Mouse (Mus musculus) CD4-positive, CD25-positive, alpha-beta regulatory T cell, adult 2 months (primary cell): ENCODE data around the gene Acsl5.
A peak's percentile ranks its signal among the peaks of the same experiment; 100 is the strongest.

Source experiments
- DNase-seq: peaks from one replicate; pipeline ENCODE4 v3.0.0-alpha.2; 2012; ENCODE audit warnings: low read depth, low spot score

Gene Acsl5

DNA sequence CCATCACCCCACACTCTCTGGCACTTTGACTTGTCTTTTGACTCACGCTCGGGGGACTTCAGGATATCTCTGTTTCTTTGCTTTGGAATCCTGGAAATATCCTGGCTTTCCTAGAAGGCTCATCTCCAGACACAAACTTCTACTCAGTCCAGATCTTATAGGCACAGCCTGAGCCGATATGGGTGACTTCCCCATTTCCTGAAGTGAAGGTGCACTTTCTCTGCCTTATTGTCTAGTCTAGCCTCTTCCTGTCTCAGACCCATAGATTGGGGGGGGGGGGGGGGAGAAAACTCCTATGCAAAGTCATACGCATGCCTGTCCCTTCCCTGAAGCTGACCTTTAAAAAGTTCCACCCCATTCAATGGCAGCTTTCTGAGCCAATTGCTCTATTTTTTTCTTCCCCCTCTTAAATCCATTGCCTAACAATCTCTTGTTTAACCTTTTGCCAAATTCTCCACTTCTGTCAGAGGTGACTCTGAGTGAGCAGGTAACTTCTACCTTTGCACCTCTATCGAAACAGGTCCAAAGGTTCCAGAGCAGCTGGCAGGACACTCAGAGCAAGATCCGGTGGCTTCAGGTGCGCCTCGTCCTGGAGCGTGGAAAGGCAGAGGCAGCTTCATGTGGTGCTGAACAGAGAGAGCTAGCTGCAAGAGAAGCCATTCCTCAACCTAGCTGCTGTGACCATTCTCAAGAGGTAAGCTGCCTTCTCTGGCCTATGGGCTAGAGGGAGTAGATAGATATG, at the start of gene Acsl5:
Gene Acsl5, plus strand, starts transcription at position 556 of the 742 bp plus-strand sequence.
- no peak for DNase-seq

GRCm38 (mm10) chr19:55206482-55207138, 45.1 kb upstream of the Acsl5 start:
- DNase-seq, result peak; percentile 73

DNA sequence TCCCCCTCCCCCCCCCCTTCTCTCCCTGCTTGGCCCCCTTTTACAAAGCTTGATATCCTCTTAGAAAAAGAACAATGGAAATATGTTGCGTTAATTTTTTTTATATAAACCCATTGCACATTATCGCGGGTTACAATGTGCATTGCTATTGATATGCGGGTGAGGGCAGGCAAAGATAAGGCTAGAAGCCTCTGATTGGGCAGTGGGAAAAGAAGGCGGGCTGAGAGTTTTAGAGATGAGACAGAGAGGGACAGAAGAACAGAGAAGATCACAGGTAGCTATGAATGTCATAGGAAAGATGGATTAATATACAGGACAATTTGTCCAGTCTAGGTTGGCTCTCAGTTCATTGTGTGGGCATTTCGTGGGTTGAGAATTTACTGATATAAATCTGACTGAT, 44.5 kb upstream of the Acsl5 start:
- no peak for DNase-seq

DNA sequence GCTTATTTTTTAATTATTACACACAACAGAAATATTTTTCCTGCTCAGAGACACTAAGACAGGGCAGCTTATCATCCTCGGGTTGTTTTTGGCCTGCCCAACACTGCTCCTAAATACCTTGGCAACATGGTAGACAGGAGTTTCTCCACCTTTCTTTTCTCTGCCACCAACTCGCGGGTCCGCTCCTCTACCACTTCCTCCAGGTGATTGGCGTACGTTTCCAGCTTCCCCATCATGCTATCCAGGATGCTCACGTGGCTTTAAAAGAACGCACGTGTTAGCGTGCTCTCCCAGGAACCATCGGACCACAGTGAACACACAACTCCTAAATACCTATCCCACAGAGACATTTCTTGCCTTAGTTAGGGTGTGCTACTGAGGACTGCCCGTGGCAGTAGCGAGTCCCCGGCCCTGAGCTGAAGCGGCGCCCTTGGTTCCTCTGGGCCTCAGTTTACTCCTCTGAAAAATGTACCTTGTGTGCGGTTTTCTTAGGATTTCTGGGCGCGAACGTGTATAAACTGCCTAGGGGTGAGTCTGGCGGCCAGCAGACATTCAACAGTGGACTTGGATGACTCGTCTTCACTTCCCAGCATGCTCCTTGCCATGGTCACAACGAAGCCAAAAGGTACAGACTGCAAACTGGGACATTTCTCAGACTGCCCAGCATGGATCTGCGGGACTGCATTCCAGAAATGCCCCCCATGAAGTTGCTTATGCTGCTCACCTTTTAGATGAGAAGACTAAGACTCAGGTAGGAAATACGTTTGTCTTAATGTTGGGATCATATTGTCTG, 43.8 kb upstream of the Acsl5 start:
- no peak for DNase-seq

GRCm38 (mm10) chr19:55208654-55209053, 43.1 kb upstream of the Acsl5 start:
- DNase-seq, result no peak

GRCm38 (mm10) chr19:55209084-55209483, 42.7 kb upstream of the Acsl5 start:
- DNase-seq, result no peak

DNA sequence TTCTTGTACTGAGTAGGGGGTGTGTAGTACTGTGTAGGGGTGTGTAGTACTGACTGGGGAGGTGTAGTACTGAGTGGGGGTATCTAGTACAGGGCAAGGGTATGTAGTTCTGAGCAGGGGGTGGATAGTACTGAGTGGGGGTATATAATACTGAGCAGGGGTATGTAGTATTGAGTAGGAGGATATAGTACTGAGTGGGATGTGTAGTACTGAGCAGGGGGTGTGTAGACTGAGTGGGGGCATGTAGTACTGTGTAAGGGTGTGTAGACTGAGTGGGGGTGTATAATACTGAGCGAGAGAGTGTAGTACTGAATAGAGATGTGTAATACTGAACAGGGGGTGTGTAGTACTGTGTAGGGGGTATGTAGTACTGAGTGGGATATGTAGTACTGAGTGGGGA, 40.0 kb upstream of the Acsl5 start:
- DNase-seq, result no peak

GRCm38 (mm10) chr19:55213617-55214340, 38.0 kb upstream of the Acsl5 start:
- DNase-seq, result no peak

DNA sequence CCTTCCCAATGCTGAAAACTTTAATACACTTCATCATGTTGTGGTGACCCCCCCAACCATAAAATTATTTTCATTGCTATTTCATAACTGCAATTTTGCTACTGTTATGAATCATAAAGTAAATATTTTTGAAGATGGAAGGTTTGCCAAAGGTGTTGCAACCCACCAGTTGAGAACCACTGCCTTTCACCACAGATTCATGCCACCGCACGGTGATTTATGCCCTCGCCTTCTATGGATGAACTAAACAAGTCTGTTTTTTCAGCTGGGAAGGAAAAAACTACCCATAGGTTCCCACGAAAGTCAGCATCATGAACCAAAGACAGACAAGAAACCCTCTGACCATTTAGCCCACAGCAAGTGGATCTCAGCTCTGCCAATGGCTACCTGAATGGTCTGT, 34.9 kb upstream of the Acsl5 start:
- no peak for DNase-seq

- no peak for DNase-seq
Measured at GRCm38 (mm10) chr19:55217365-55217764, 34.4 kb upstream of the Acsl5 start.

- DNase-seq, result peak; percentile 85
Measured at GRCm38 (mm10) chr19:55218192-55218739, 33.5 kb upstream of the Acsl5 start.

DNA sequence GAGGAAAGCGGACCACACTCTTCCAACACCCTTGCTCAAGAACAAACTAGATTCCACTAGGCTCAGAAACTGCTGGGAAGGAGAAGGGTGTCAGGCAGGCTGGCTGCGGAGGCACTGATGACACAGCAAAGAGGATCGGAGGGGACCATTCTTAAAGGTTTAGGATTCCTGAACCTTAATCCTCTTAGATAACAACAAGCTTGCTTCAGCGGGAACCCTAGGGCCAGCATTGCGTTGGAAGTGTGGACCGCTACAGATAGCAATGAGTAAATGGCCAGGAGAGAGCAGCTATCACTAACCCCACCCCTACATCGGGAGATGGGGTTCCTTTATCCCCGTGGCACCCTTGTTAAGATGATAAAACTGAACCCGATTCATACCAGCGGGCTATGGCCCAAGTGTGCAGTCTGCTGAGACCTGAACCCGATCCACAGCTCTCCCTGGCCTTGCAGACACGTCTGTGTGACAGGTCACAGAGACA, 33.0 kb upstream of the Acsl5 start:
- no peak for DNase-seq

DNA sequence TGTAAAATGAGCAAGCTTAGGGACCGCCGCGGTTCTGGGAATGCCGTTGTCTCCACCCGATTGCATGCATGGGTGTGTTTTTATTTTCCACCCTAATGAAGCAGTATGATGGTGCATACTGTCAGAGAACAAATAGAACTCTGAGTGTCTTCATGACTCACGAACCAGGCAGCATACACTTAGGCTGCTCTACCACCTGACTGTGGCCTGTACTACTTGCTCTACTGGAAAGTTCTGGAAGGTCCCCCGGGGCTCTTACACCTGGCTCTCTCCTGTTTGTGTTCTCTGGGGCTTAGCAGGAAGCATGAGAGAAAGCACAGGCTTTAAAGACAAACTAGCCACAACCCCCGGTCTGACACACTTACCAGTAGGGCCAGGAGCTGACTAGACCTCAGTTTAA, 32.4 kb upstream of the Acsl5 start:
- no peak for DNase-seq

DNA sequence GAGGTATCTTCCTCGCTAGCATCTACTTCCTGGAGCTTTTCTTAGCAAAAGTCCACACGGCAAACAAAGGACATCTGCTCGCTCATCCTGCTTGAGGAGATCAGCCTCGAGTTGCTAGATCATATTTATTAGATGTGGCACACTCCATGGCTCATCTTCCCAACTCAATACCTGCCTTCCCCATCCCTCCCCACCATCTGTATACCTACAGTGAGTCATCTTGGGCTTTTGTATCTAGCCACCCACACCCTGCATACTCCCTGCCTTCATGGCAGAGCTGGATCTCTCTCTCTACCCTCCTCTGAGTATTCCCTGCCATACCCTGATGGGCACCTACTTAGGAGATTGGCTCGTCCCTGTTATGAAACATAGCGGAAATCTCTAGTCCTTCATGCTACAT, 30.5 kb upstream of the Acsl5 start:
- DNase-seq, result no peak

DNA sequence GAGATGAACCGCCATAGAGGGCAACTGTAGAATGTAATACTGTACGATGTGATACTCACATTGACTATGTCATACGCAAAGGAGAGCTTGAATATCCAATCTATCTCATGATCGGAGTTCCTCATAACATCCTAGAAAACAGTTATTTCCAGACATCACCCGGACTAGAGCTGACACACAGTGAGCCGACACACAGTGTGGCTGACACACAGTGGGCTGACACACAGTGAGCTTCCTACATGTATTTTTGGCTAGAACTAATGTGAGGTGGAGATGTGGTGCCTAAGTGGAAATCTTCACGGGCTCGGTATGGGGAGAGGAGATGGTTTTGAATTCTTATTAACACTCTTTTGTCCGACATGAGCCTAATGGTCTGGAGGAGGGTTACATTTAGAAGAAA, 29.5 kb upstream of the Acsl5 start:
- no peak for DNase-seq

- DNase-seq, result no peak
Measured at GRCm38 (mm10) chr19:55226621-55227020, 25.1 kb upstream of the Acsl5 start.

DNA sequence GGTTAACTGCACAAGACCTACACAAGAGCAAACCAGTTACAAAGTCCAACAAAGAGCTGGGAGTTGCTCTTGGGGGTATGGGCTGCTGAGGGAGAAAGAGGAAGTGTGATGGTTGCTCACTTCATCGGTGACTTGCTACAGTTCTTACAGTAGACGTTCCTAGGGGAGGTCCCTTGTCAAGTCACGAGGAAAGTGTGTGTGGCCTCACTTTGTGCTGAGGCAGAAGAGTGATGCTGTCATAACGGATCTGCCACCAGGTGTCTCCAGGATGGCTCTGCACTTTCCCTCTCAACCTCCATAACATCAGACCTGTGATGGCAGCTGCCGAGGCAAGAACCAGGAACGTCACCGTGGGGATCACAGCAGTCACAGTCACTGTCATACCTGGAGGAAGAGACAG, 24.6 kb upstream of the Acsl5 start:
- DNase-seq, result peak; percentile 39

- peak; percentile 16 for DNase-seq
Measured at GRCm38 (mm10) chr19:55231081-55231480, 20.7 kb upstream of the Acsl5 start.

GRCm38 (mm10) chr19:55232136-55232535, 19.6 kb upstream of the Acsl5 start:
- no peak for DNase-seq

DNA sequence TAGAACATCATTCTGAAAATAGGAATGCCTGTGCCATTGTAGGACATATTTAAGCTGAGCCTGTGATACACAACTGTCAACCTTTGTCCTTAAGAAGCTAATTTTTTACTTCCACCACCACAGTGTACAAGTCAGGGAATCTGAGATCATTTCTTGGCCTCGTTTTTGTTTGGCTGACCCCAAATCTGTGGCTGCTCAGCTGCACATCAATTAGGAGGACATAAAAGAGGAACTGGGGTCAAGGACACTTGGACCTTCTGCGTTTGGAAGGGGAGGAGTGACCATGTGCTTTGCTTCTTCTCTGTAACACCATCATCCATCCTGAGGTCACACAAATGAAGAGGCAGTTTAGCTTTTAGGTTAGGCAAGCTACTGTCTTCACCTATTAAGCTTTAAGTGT, 15.7 kb upstream of the Acsl5 start:
- no peak for DNase-seq

DNA sequence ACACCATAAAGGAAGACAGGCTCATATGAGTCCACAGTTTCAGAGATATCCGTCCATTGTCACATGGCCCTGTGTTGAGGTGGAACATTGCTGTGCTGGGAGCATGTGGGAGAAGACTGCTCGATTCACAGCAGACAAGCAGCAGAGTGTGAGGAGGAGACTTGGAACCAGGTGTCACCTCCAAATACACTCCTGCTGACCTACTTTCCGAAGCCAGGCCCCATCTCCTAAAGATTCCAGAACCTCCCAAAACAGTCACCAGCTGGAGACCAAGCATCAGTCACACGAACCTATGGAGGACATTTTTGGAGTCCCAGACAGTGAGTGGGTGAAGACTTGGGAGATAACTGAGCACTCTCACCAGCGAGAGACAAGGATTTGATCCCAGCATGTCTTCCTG, 15.2 kb upstream of the Acsl5 start:
- DNase-seq, result no peak
